ENCODE assay signal across 10 mouse cellular contexts in genomic region chr5:53379612-53380011, GRCm38 (mm10).
DNase-seq lines count a peak whose midpoint lies in the region; ATAC-seq and TF ChIP-seq lines count a peak whose summit lies in the region.
"Had no signal": no experiment of that assay in that cellular context is flagged by ENCODE, and none has a peak within 500 bp of the region (broad histone marks: within the 10 kb centered on the region; RNA-seq: fewer than 3 reads in every experiment).

No protein-coding gene starts in this region.

- peak overlapping the region; percentile 10; the same call in 1 of the 2 replicates for H3K4me2 ChIP-seq in limb, embryonic 11.5 days (ENCODE audit: low read depth, severe bottlenecking)

- TF ChIP-seq POLR2A in heart, adult 2 months (IDR thresholded peaks at IDR 0.05; ENCODE audit: insufficient read depth, low read depth, low read length) = no peak

- H3K27me3 ChIP-seq in heart, adult 2 months (ENCODE audit: control insufficient read depth, insufficient read depth, low read length) = no peaks in the 10 kb centered on the region
- H3K27me3 ChIP-seq in limb, embryonic 11.5 days (ENCODE audit: control insufficient read depth, insufficient read depth, low read length) = no peaks in the 10 kb centered on the region

- H3K9ac ChIP-seq in heart, adult 2 months (ENCODE audit: low read depth, low read length) = peak overlapping the region; percentile 23; the same call in 1 of the 2 replicates
- no peak overlapping the region for H3K9ac ChIP-seq in limb, embryonic 11.5 days (ENCODE audit: low read length)

- H3K9me3 ChIP-seq in limb, embryonic 11.5 days (ENCODE audit: control insufficient read depth, low read length) = no peaks in the 10 kb centered on the region

- WGBS in heart, adult 2 months = 70% methylated on average over 17 of the region's 17 CpGs
- 12% methylated on average over 17 of the region's 17 CpGs for WGBS in limb, embryonic 11.5 days

- DNase-seq in heart, adult 2 months = peak in 1 of 2 experiments; percentile 36
- no peak for DNase-seq in heart, postnatal 14 days
- DNase-seq in urinary bladder, adult 2 months (ENCODE audit: low spot score) = peak; percentile 44
- DNase-seq in urinary bladder, postnatal 10 days (ENCODE audit: low spot score) = no peak
- peak; percentile 86 for DNase-seq in limb, embryonic 11.5 days (ENCODE audit: low spot score)
- DNase-seq in yolk sac, embryonic 10.5 days (ENCODE audit: low spot score) = peak; percentile 87
- DNase-seq in adipocyte (ENCODE audit: low spot score) = no peak
- DNase-seq in adrenal gland, postnatal 10 days = no peak
- DNase-seq: gastrocnemius, postnatal 25 days; thymus, adult 18-20 months had no signal

- no peak overlapping the region for H3K27ac ChIP-seq in heart, adult 2 months
- H3K27ac ChIP-seq in limb, embryonic 11.5 days (replicated peaks; ENCODE audit: low read depth, low read length) = peak overlapping the region; percentile 69; the same call in 1 of the 2 replicates

- TF ChIP-seq EP300 in heart, adult 2 months (IDR thresholded peaks at IDR 0.05; ENCODE audit: insufficient read depth, low read depth, low read length) = no peak

- H3K4me1 ChIP-seq in heart, adult 2 months (ENCODE audit: control insufficient read depth, insufficient read depth, low read length) = peaks cover 7% of the 10 kb centered on the region
- peaks cover 26% of the 10 kb centered on the region for H3K4me1 ChIP-seq in limb, embryonic 11.5 days (ENCODE audit: control insufficient read depth, insufficient read depth, low read length)

- H3K36me3 ChIP-seq in heart, adult 2 months (ENCODE audit: control insufficient read depth, insufficient read depth, low read length) = no peaks in the 10 kb centered on the region
- H3K36me3 ChIP-seq in limb, embryonic 11.5 days (ENCODE audit: control insufficient read depth, insufficient read depth, low read length) = no peaks in the 10 kb centered on the region

- no peak overlapping the region for H3K4me3 ChIP-seq in heart, adult 2 months
- H3K4me3 ChIP-seq in limb, embryonic 11.5 days (ENCODE audit: low read depth, low read length) = no peak overlapping the region

- TF ChIP-seq CTCF in heart, adult 2 months (IDR thresholded peaks at IDR 0.05) = no peak

- no peaks in the 10 kb centered on the region for H3K79me2 ChIP-seq in heart, adult 2 months (replicated peaks; ENCODE audit: control insufficient read depth, insufficient read depth, low read length)

- peak; percentile 73 for ATAC-seq in limb, embryonic 11.5 days (ENCODE audit: insufficient number of reproducible peaks, low FRiP score, low TSS enrichment, low read depth)

- intact Hi-C loops in heart, adult 2 months (cut with DNase I) = loop anchor here (10.0 kb wide), 1 partner anchor 215 kb away; no protein-coding TSS in a partner anchor
- intact Hi-C loops in heart, postnatal 14 days (cut with DNase I) = no loop called here

Comparison
In these comparisons a context has a peak if more than half of its experiments do, and no peak if none do; other contexts are left out.
1. DNase-seq: peak in urinary bladder, adult 2 months (single experiment), limb, embryonic 11.5 days (single experiment) and yolk sac, embryonic 10.5 days (single experiment); none in heart, postnatal 14 days (0 of 2), urinary bladder, postnatal 10 days (single experiment), adipocyte (single experiment) and adrenal gland, postnatal 10 days (single experiment).